Mouse (Mus musculus): ENCODE measurements around the gene Pde6c.

GRCm38 (mm10) chr19:38224685-38225060 is 92.1 kb downstream of the Pde6c start:
- TF ChIP-seq POLR2A (IDR thresholded peaks at IDR 0.05; ENCODE audit: borderline replicate concordance, low read depth, low read length) (no peak), CTCF (IDR thresholded peaks at IDR 0.05; ENCODE audit: low read depth, low read length) (no peak)
